Mouse (Mus musculus): ENCODE results near the gene Gnas. TPM values are rescaled to one million over a fixed set of nuclear protein-coding genes. Genes with fewer than 3 reads are reported as not detected.
A peak's percentile ranks its signal among the peaks of the same experiment; 100 is the strongest.

The Gnas gene
- polyA plus RNA-seq, 1 experiment from 2014 or later, result 1,086 TPM

DNA sequence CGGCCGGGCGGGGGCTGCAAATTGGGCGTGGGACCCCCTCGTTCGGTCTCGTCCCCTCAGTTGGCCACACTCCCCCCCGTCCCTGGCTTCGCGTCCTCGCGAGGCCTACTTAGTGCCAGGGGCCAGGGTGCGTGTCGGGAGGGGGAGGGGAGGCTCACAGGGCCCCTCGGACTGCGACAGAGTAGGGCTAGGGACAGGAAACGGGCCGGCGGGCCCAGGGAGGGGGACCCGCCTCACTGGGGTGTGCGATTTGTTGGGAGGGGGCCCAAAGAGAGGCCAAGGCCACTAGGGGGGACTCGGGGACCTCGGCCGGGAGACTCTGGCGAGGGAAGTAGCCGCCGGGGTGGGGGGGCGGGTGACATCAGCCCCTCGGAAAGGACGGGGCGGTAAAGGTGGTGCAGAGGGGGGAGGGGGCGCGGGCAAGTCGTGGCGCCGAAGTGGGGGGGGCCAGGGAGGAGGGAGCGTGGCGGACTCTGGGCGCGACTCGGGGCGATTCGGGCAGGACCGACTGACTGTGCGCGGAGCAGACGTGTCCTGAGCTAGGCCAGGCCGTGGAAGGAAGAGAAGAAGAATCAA lies 46.6 kb downstream of the Gnas start:
- WGBS, result under 1% methylated on average over 40 of the region's 48 CpGs
- peak overlapping the region; percentile 97 for H3K4me3 ChIP-seq
- peaks cover 58% of the 10 kb centered on the region for H3K4me1 ChIP-seq
- ATAC-seq, result peak; percentile 54
- H3K27me3 ChIP-seq, result no peaks in the 10 kb centered on the region
- H3K27ac ChIP-seq, result peak overlapping the region; percentile 97
- peak overlapping the region; percentile 94 for H3K9ac ChIP-seq
- H3K4me2 ChIP-seq, result peak overlapping the region; percentile 63
- peaks cover 4% of the 10 kb centered on the region for H3K9me3 ChIP-seq (replicated peaks)
- H3K36me3 ChIP-seq (ENCODE audit: poor library complexity, severe bottlenecking), result no peaks in the 10 kb centered on the region

GRCm38 (mm10) chr2:174331282-174332030 lies 47.3 kb downstream of the Gnas start:
- peak overlapping the region; percentile 97 for H3K4me3 ChIP-seq
- H3K27me3 ChIP-seq, result no peaks in the 10 kb centered on the region
- H3K36me3 ChIP-seq (ENCODE audit: poor library complexity, severe bottlenecking), result no peaks in the 10 kb centered on the region
- 14% methylated on average over 12 of the region's 12 CpGs for WGBS
- no peak for ATAC-seq
- H3K9ac ChIP-seq, result peak overlapping the region; percentile 94
- H3K9me3 ChIP-seq (replicated peaks), result peaks cover 4% of the 10 kb centered on the region
- H3K4me2 ChIP-seq, result peak overlapping the region; percentile 63
- peak overlapping the region; percentile 97 for H3K27ac ChIP-seq
- H3K4me1 ChIP-seq, result peaks cover 59% of the 10 kb centered on the region

GRCm38 (mm10) chr2:174333239-174333890 lies 49.2 kb downstream of the Gnas start:
- no peak for ATAC-seq
- Histone ChIP-seq H3K9ac (0 out of 2 replicates have a peak overlapping the region, but pooled peaks have one; percentile 31), H3K4me2 (peak overlapping the region; percentile 63), H3K9me3 (replicated peaks) (no peaks in the 10 kb centered on the region), H3K36me3 (ENCODE audit: poor library complexity, severe bottlenecking) (no peaks in the 10 kb centered on the region), H3K4me1 (peaks cover 59% of the 10 kb centered on the region), H3K27me3 (no peaks in the 10 kb centered on the region), H3K4me3 (no peak overlapping the region), H3K27ac (no peak overlapping the region)
- WGBS, result 59% methylated on average over 7 of the region's 7 CpGs

DNA sequence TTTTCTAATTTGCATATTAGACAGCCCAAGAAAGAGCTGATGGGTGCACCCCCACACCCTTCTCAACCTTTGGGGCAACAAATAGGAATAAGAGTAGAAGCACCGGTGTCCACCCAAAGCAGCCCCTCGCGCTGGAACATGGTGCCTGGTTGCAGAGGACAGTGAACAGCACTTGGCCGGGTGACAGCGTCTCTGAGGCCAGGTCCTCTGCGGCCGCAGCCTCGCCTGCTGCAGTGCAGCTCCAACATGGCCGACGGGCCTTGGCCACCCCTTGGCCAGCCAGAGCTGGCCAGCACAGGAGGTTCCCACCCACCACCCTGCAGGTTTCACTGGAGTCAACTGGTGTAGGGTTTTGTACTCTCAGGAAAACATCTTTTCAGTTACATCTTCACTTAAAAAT lies 50.3 kb downstream of the Gnas start:
- H3K9ac ChIP-seq, result no peak overlapping the region
- no peak overlapping the region for H3K27ac ChIP-seq
- H3K4me3 ChIP-seq, result no peak overlapping the region
- no peaks in the 10 kb centered on the region for H3K9me3 ChIP-seq (replicated peaks)
- H3K27me3 ChIP-seq, result no peaks in the 10 kb centered on the region
- WGBS, result 84% methylated on average over 10 of the region's 10 CpGs
- H3K4me2 ChIP-seq, result peak overlapping the region; percentile 63; the same call in 1 of the 2 replicates
- ATAC-seq, result no peak
- H3K36me3 ChIP-seq (ENCODE audit: poor library complexity, severe bottlenecking), result no peaks in the 10 kb centered on the region
- peaks cover 59% of the 10 kb centered on the region for H3K4me1 ChIP-seq

- H3K27me3 ChIP-seq, result no peaks in the 10 kb centered on the region
- H3K4me2 ChIP-seq, result no peak overlapping the region
- ATAC-seq, result no peak
- no peak overlapping the region for H3K4me3 ChIP-seq
- no peak overlapping the region for H3K27ac ChIP-seq
- H3K4me1 ChIP-seq, result peaks cover 64% of the 10 kb centered on the region
- H3K36me3 ChIP-seq (ENCODE audit: poor library complexity, severe bottlenecking), result peaks cover 4% of the 10 kb centered on the region; the same call in 1 of the 2 replicates
- no peaks in the 10 kb centered on the region for H3K9me3 ChIP-seq (replicated peaks)
- 92% methylated on average over 13 of the region's 13 CpGs for WGBS
- no peak overlapping the region for H3K9ac ChIP-seq
Measured at GRCm38 (mm10) chr2:174337275-174337674, 53.2 kb downstream of the Gnas start.

GRCm38 (mm10) chr2:174339701-174340100 lies 55.6 kb downstream of the Gnas start:
- ATAC-seq, result 0 out of 2 replicates have a peak, but pooled peaks have one; percentile 9
- no peaks in the 10 kb centered on the region for H3K27me3 ChIP-seq
- 69% methylated on average over 1 of the region's 1 CpGs for WGBS
- H3K36me3 ChIP-seq (ENCODE audit: poor library complexity, severe bottlenecking), result peaks cover 16% of the 10 kb centered on the region
- no peak overlapping the region for H3K9ac ChIP-seq
- no peak overlapping the region for H3K4me2 ChIP-seq
- H3K4me1 ChIP-seq, result peaks cover 65% of the 10 kb centered on the region
- H3K27ac ChIP-seq, result no peak overlapping the region
- H3K4me3 ChIP-seq, result no peak overlapping the region
- H3K9me3 ChIP-seq (replicated peaks), result no peaks in the 10 kb centered on the region

- Histone ChIP-seq H3K9me3 (replicated peaks) (no peaks in the 10 kb centered on the region), H3K4me2 (no peak overlapping the region), H3K4me1 (peaks cover 65% of the 10 kb centered on the region), H3K36me3 (ENCODE audit: poor library complexity, severe bottlenecking) (peaks cover 23% of the 10 kb centered on the region), H3K4me3 (no peak overlapping the region), H3K27me3 (no peaks in the 10 kb centered on the region), H3K27ac (no peak overlapping the region), H3K9ac (no peak overlapping the region)
- WGBS, result 89% methylated on average over 3 of the region's 3 CpGs
- ATAC-seq, result no peak
Measured at GRCm38 (mm10) chr2:174340229-174340892, 56.2 kb downstream of the Gnas start.

GRCm38 (mm10) chr2:174340893-174341580 lies 56.9 kb downstream of the Gnas start:
- no peak for ATAC-seq
- Histone ChIP-seq H3K4me2 (no peak overlapping the region), H3K36me3 (ENCODE audit: poor library complexity, severe bottlenecking) (peaks cover 30% of the 10 kb centered on the region), H3K9ac (no peak overlapping the region), H3K4me3 (no peak overlapping the region), H3K4me1 (peaks cover 60% of the 10 kb centered on the region), H3K9me3 (replicated peaks) (no peaks in the 10 kb centered on the region), H3K27ac (no peak overlapping the region), H3K27me3 (no peaks in the 10 kb centered on the region)
- 89% methylated on average over 4 of the region's 4 CpGs for WGBS

GRCm38 (mm10) chr2:174342793-174343400 lies 58.8 kb downstream of the Gnas start:
- ATAC-seq, result no peak
- H3K9me3 ChIP-seq (replicated peaks), result no peaks in the 10 kb centered on the region
- H3K27me3 ChIP-seq, result no peaks in the 10 kb centered on the region
- peak overlapping the region; percentile 65 for H3K27ac ChIP-seq
- H3K9ac ChIP-seq, result no peak overlapping the region; the same call in 1 of the 2 replicates
- no peak overlapping the region for H3K4me3 ChIP-seq
- no peak overlapping the region for H3K4me2 ChIP-seq
- H3K4me1 ChIP-seq, result peaks cover 60% of the 10 kb centered on the region
- peaks cover 44% of the 10 kb centered on the region for H3K36me3 ChIP-seq (ENCODE audit: poor library complexity, severe bottlenecking)
- WGBS, result 63% methylated on average over 8 of the region's 8 CpGs

GRCm38 (mm10) chr2:174343566-174343965 lies 59.4 kb downstream of the Gnas start:
- H3K4me2 ChIP-seq, result peak overlapping the region; percentile 28
- 37% methylated on average over 1 of the region's 1 CpGs for WGBS
- H3K4me1 ChIP-seq, result peaks cover 53% of the 10 kb centered on the region
- peaks cover 44% of the 10 kb centered on the region for H3K36me3 ChIP-seq (ENCODE audit: poor library complexity, severe bottlenecking)
- H3K4me3 ChIP-seq, result no peak overlapping the region
- H3K9me3 ChIP-seq (replicated peaks), result no peaks in the 10 kb centered on the region
- H3K27me3 ChIP-seq, result no peaks in the 10 kb centered on the region
- ATAC-seq, result no peak
- H3K9ac ChIP-seq, result no peak overlapping the region
- H3K27ac ChIP-seq, result peak overlapping the region; percentile 65

GRCm38 (mm10) chr2:174344003-174344655 lies 60.0 kb downstream of the Gnas start:
- whole genome bisulfite sequencing, result 26% methylated on average over 3 of the region's 3 CpGs
- H3K27me3 ChIP-seq, result no peaks in the 10 kb centered on the region
- peaks cover 44% of the 10 kb centered on the region for H3K36me3 ChIP-seq (ENCODE audit: poor library complexity, severe bottlenecking)
- no peak overlapping the region for H3K4me3 ChIP-seq
- peak overlapping the region; percentile 28 for H3K4me2 ChIP-seq
- peaks cover 48% of the 10 kb centered on the region for H3K4me1 ChIP-seq
- peak overlapping the region; percentile 65 for H3K27ac ChIP-seq
- no peaks in the 10 kb centered on the region for H3K9me3 ChIP-seq (replicated peaks)
- peak; percentile 80 for ATAC-seq
- no peak overlapping the region for H3K9ac ChIP-seq
